Mouse (Mus musculus): ENCODE measurements around the gene Tbxas1.

- no peak for TF ChIP-seq CTCF (IDR thresholded peaks at IDR 0.05)
- no peak for TF ChIP-seq EP300 (IDR thresholded peaks at IDR 0.05)
Measured at GRCm38 (mm10) chr6:38912121-38912660, 37.0 kb downstream of the Tbxas1 start.

All from lung, postnatal 0 days (tissue).